Comparison of ENCODE assay signal across 21 mouse cellular contexts in the genomic region with DNA sequence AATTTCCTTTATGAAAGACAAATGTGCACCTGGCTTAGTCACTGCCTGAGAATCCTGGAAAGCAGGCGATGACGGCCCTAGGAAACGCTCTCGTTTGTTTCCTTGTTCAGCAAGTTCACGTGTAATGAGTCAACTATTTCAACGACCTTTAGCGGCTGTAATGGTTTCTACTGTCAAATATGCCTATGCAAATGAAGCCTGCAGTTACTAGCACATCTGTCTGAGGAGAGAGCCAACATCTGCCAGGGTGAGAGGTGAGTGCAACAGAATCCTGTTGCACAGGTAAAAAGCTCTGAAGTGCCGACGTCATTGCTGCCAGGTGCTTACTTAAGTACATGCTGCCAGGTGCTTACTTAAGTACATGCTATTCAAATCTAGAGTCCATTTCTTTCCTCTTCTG.
DNase-seq lines count a peak whose midpoint lies in the region; ATAC-seq and TF ChIP-seq lines count a peak whose summit lies in the region.
"Had no signal": no experiment of that assay in that cellular context is flagged by ENCODE, and none has a peak within 500 bp of the region (broad histone marks: within the 10 kb centered on the region; RNA-seq: fewer than 3 reads in every experiment).

No protein-coding gene starts in this region.

- 47% methylated on average over 9 of the region's 9 CpGs for WGBS in intestine, postnatal 0 days
- 74% methylated on average over 9 of the region's 9 CpGs for WGBS in intestine, embryonic 15.5 days
- WGBS in large intestine, adult 2 months = 29% methylated on average over 9 of the region's 9 CpGs

- no peaks in the 10 kb centered on the region for H3K9me3 ChIP-seq in intestine, postnatal 0 days (ENCODE audit: control insufficient read depth)
- no peaks in the 10 kb centered on the region for H3K9me3 ChIP-seq in intestine, embryonic 15.5 days
- H3K9me3 ChIP-seq: embryonic facial prominence, embryonic 10.5 days; forebrain, embryonic 15.5 days; heart, embryonic 15.5 days; hindbrain, embryonic 10.5 days had no signal

- H3K4me2 ChIP-seq in intestine, postnatal 0 days (replicated peaks; ENCODE audit: low read depth) = no peak overlapping the region
- no peak overlapping the region for H3K4me2 ChIP-seq in intestine, embryonic 15.5 days (replicated peaks)
- H3K4me2 ChIP-seq: forebrain, embryonic 15.5 days; heart, embryonic 11.5 days; heart, embryonic 15.5 days; hindbrain, embryonic 14.5 days had no signal

- TF ChIP-seq CTCF in intestine, postnatal 0 days (IDR thresholded peaks at IDR 0.05; ENCODE audit: low read depth) = no peak

- H3K36me3 ChIP-seq in intestine, postnatal 0 days (ENCODE audit: control insufficient read depth, insufficient read depth) = peaks cover 11% of the 10 kb centered on the region; the same call in 1 of the 2 replicates
- no peaks in the 10 kb centered on the region for H3K36me3 ChIP-seq in intestine, embryonic 15.5 days
- H3K36me3 ChIP-seq: embryonic facial prominence, embryonic 10.5 days; forebrain, embryonic 15.5 days; heart, embryonic 15.5 days; hindbrain, embryonic 10.5 days had no signal

- H3K27me3 ChIP-seq in intestine, postnatal 0 days (replicated peaks; ENCODE audit: control insufficient read depth, insufficient read depth, low read length) = no peaks in the 10 kb centered on the region
- H3K27me3 ChIP-seq in intestine, embryonic 15.5 days (replicated peaks) = no peaks in the 10 kb centered on the region
- H3K27me3 ChIP-seq: forebrain, embryonic 15.5 days; heart, embryonic 15.5 days had no signal

- no peaks in the 10 kb centered on the region for H3K4me1 ChIP-seq in intestine, postnatal 0 days (replicated peaks; ENCODE audit: control insufficient read depth, insufficient read depth, low read length)
- H3K4me1 ChIP-seq in intestine, embryonic 15.5 days (replicated peaks) = no peaks in the 10 kb centered on the region
- H3K4me1 ChIP-seq: forebrain, embryonic 15.5 days had no signal

- peak; percentile 54 for ATAC-seq in intestine, postnatal 0 days
- no peak for ATAC-seq in intestine, embryonic 15.5 days
- ATAC-seq: forebrain, embryonic 15.5 days had no signal

- peak; percentile 11 to 35 for DNase-seq in lung, adult 18-20 months
- DNase-seq in lung, postnatal 25 days (ENCODE audit: low spot score) = no peak
- DNase-seq in urinary bladder, postnatal 14 days (ENCODE audit: low spot score) = peak; percentile 5
- no peak for DNase-seq in urinary bladder, postnatal 10 days (ENCODE audit: low spot score)
- peak; percentile 28 for DNase-seq in large intestine, adult 2 months (ENCODE audit: low read depth, low spot score)
- no peak for DNase-seq in left cerebral cortex, postnatal 4 days
- DNase-seq: adrenal gland, adult 2 months; adrenal gland, postnatal 25 days; cerebellum, adult 18-20 months; cerebellum, adult 9-11 months; gastrocnemius, postnatal 10 days; heart, adult 2 months; heart, postnatal 14 days had no signal

- H3K4me3 ChIP-seq in intestine, postnatal 0 days (ENCODE audit: low read depth, low read length) = no peak overlapping the region
- H3K4me3 ChIP-seq in intestine, embryonic 15.5 days (replicated peaks) = no peak overlapping the region
- H3K4me3 ChIP-seq: embryonic facial prominence, embryonic 10.5 days; forebrain, embryonic 15.5 days; heart, adult 2 months; heart, embryonic 15.5 days; hindbrain, embryonic 10.5 days had no signal

- intact Hi-C loops in left cerebral cortex, postnatal 4 days (cut with DNase I) = no loop called here

- H3K9ac ChIP-seq in intestine, postnatal 0 days (ENCODE audit: low read depth, low read length) = no peak overlapping the region
- no peak overlapping the region for H3K9ac ChIP-seq in intestine, embryonic 15.5 days
- H3K9ac ChIP-seq: forebrain, embryonic 15.5 days; heart, embryonic 15.5 days; hindbrain, embryonic 14.5 days had no signal

- no peak overlapping the region for H3K27ac ChIP-seq in intestine, postnatal 0 days (ENCODE audit: low read depth, low read length)
- H3K27ac ChIP-seq in intestine, embryonic 15.5 days = no peak overlapping the region
- H3K27ac ChIP-seq: embryonic facial prominence, embryonic 10.5 days; forebrain, embryonic 15.5 days; heart, adult 2 months; heart, embryonic 15.5 days; hindbrain, embryonic 10.5 days; hindbrain, embryonic 14.5 days had no signal

Comparison
In these comparisons a context has a peak if more than half of its experiments do, and no peak if none do; other contexts are left out.
1. DNase-seq: peak in lung, adult 18-20 months (2 of 2), urinary bladder, postnatal 14 days (single experiment) and large intestine, adult 2 months (single experiment); none in lung, postnatal 25 days (single experiment), urinary bladder, postnatal 10 days (single experiment) and left cerebral cortex, postnatal 4 days (single experiment).